Mouse (Mus musculus) mouse trophoblast stem cell (cell line): Measurements from ENCODE around the gene Espl1.

Experiments
- in situ Hi-C, 2 experiments: fragments of 300-500 bp; cut with MseI, MboI; formaldehyde crosslinking; loops; 2 replicates in 1 of 2; 3 replicates in 1 of 2; pipeline ENCODE4 v1.15.1; 2025

Espl1 gene

DNA sequence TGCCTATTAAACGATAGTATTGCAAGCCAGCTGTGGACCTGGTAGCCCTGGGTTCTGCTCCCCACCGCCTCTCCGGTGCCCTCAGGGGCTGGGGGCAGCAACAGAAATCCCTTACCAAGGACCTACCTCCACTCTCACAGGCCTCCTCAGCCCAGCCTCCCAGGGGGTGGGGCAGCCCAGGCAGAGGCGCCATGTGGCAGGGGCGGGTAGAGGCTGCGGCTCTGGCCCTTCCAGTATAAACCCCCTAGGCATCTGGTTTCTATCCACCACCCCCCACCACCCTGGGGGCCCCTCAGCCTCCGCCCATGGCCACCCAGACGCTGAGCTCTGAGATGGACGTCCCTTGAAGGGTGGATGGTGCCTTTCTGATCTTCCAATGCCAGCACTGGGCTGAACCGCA is 74.7 kb downstream of the Espl1 start:
- in situ Hi-C loops, result no loop called here
